Mouse (Mus musculus) megakaryocyte, embryonic 14.5 days (primary cell): ENCODE measurements around the gene Tas1r1.

Experiments used
- FLI1 ChIP-seq: IDR thresholded peaks from 2 replicates; pipeline ENCODE4 v1.6.1; 2012; ENCODE audit warnings: low read length, inconsistent platforms, mixed read lengths
- GATA1 ChIP-seq: IDR thresholded peaks from 3 replicates; pipeline ENCODE4 v1.6.1; 2012; ENCODE audit warnings: mixed read lengths, low read length, inconsistent platforms, borderline replicate concordance

DNA sequence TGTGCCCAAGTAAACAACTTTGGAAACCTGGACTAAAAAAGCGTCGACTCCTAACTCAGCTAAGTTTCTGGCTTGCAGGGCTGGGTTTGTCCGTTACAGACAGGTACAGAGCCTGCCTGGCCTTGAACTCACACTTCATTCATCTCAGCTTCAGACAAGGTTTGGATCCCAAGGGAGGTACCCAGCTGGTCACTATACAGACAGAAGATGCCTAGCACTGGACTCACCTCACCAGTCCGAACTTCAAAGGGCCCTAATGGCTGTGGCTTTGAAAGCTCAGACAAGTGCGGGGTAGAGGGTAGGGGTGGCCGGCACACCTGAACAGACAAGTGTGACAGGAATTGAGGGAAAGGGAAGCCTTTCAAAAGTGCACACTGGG, 49.3 kb downstream of the Tas1r1 start:
- no peak for TF ChIP-seq FLI1
- no peak for TF ChIP-seq GATA1
